Mouse (Mus musculus): ENCODE measurements around the gene Rab3gap2.

Gene Rab3gap2

DNA sequence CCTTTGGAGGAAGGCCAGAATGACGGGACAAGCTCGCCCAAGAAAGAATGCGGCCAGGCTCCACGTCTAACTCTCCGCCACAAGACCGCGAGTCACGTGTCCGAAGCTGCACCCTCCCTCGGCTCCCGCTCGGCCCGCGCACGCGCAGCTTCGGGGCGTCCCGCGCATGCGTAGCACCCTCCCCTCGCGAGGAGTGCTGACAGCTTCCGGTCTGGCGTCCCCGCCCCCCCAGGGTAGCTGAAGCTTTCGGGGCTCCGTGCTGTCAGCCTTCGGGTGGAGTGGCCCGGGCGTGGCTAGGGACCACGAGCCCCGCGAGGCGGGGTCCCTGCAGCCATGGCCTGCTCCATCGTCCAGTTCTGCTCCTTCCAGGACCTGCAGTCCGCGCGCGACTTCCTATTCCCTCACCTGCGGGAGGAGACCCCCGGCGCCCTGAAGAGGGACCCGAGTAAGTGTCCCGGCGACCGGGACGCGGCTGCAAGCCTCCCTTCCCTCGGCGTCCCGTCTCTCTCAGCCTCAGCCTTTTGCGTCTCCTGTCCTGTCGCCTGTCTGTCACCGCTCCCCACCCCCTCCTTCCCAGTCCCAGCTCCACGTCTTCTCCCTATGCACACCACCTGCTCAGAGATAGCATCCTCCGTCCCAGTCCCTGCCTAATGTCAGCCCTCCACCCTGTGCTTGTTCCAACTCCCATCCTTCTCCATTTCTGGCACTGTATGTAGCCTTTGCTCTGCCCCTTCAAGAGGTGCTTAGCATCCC, at the start of gene Rab3gap2:
Rab3gap2 (plus strand) TSS at position 209 of the 753 bp plus-strand sequence.
- ChIA-PET POLR2A (interaction anchor here (0.6 to 3.3 kb wide), 64 partner anchors 8 to 411 kb away, joined by 3 to 36 read pairs (median 4); partner anchors contain the start of gene Iars2 (in 2 of the 4)), CTCF (interaction anchor here in 3 of 4 experiments (0.6 to 2.3 kb wide), 14 partner anchors 10 to 719 kb away, joined by 3 to 10 read pairs (median 4); partner anchors contain the start of gene Iars2 (in 2 of the 3))

DNA sequence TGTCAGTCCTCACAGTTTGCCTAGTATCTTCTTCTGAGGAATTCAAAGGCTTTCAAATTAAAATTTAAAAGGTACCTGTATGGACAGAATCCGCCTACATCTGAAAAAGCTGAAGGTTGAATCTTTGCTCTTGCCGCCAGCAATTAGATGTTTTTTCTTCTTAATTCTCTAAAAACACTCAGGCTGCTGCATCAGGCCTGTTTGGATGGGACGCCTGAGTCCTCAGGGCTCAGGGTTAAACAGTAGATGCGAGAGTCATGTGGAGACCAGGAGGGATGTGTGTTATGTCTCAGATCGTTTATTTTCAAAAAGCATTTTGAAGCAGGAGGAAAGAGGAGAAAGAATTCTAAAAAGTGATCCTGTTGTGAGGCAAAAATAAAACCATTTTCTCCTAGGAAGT, 30.3 kb upstream of the Rab3gap2 start:
- ChIA-PET CTCF (no interaction called here), POLR2A (no interaction called here)

GRCm38 (mm10) chr1:185177860-185178259, 26.1 kb upstream of the Rab3gap2 start:
- CTCF ChIA-PET: no interaction called here

GRCm38 (mm10) chr1:185183591-185184330, 20.2 kb upstream of the Rab3gap2 start:
- CTCF ChIA-PET: interaction anchor here in 1 of 4 experiments (0.5 kb wide), 1 partner anchor 398 kb away, joined by 4 read pairs; no protein-coding TSS in a partner anchor
- POLR2A ChIA-PET: interaction anchor here in 2 of 4 experiments (1.0 to 1.3 kb wide), 3 partner anchors 17 to 29 kb away, joined by 3 to 4 read pairs (median 3); no protein-coding TSS in a partner anchor

More at GRCm38 (mm10) chr1:185177860-185178259, 26.1 kb upstream of the Rab3gap2 start:
- POLR2A ChIA-PET: interaction anchor here in 1 of 4 experiments (1.1 kb wide), 1 partner anchor 9 kb away, joined by 3 read pairs; no protein-coding TSS in a partner anchor

DNA sequence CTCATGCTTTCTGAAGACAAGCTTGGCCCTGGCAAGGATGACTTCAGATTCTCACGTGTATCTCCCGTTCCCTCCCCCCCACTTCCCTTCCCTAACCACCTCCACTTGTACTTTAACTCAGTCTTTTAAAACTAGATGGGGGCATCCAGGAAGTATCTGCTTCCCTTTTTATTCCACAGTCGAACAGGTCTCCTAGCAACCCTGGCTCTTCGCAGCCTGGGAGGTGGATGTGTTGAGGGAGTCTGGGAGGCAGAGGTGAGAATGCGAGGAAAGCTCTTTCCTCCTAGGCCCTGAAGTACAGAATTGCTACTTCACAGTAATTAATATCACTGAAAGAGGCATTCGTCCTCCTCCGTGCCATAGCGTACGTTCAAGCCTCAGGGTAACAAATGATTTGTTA, 18.4 kb upstream of the Rab3gap2 start:
- ChIA-PET POLR2A (interaction anchor here in 2 of 4 experiments (1.0 to 1.4 kb wide), 3 partner anchors 18 to 105 kb away, joined by 3 read pairs; partner anchors contain the start of gene Rab3gap2 (in 1 of the 2)), CTCF (interaction anchor here in 1 of 4 experiments (1.3 kb wide), 1 partner anchor 332 kb away, joined by 4 read pairs; no protein-coding TSS in a partner anchor)

- ChIA-PET CTCF (interaction anchor here in 1 of 4 experiments (0.8 kb wide), 1 partner anchor 330 kb away, joined by 3 read pairs; no protein-coding TSS in a partner anchor), POLR2A (interaction anchor here in 2 of 4 experiments (1.2 to 1.3 kb wide), 2 partner anchors 9 to 215 kb away, joined by 3 to 4 read pairs; no protein-coding TSS in a partner anchor)
These were observed 16.7 kb upstream of the Rab3gap2 start for GRCm38 (mm10) chr1:185187135-185187785.

GRCm38 (mm10) chr1:185189901-185190300, 14.0 kb upstream of the Rab3gap2 start:
- CTCF ChIA-PET: no interaction called here
- POLR2A ChIA-PET: no interaction called here

GRCm38 (mm10) chr1:185192087-185192486, 11.8 kb upstream of the Rab3gap2 start:
- ChIA-PET CTCF (interaction anchor here in 3 of 4 experiments (0.6 to 3.3 kb wide), 16 partner anchors 10 to 415 kb away, joined by 3 to 21 read pairs (median 6); partner anchors contain the start of gene Rab3gap2 (in 1 of the 3)), POLR2A (interaction anchor here (0.6 to 3.4 kb wide), 14 partner anchors 10 to 367 kb away, joined by 3 to 25 read pairs (median 5); partner anchors contain the start of gene Rab3gap2 (in 3 of the 4))

DNA sequence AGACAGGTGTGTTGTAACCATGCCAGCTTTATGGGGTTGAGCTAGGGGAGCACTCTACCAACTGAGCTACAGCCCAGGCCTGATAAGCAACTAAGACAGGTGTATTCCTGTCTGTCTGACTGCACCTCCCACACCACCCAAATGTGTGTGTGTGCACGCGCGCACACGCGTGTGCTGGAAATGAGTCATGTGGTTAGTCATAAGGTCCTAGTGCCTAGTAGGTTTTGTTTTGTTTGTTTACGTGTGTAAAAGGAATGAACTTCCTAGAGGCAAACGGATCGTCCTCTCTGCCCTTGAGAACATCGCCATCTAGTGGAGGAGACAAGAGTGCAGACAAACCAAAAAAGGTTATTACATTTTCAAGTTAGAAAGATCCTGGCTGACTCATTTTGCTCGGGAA, 10.4 kb upstream of the Rab3gap2 start:
- ChIA-PET CTCF (interaction anchor here (0.6 to 3.3 kb wide), 26 partner anchors 9 to 1763 kb away, joined by 3 to 21 read pairs (median 4); partner anchors contain the start of gene Rab3gap2 (in 3 of the 4)), POLR2A (interaction anchor here (0.5 to 3.4 kb wide), 19 partner anchors 9 to 368 kb away, joined by 3 to 25 read pairs (median 4); partner anchors contain the start of genes Rab3gap2 (in 3 of the 4) and C130074G19Rik (in 1 of the 4))

DNA sequence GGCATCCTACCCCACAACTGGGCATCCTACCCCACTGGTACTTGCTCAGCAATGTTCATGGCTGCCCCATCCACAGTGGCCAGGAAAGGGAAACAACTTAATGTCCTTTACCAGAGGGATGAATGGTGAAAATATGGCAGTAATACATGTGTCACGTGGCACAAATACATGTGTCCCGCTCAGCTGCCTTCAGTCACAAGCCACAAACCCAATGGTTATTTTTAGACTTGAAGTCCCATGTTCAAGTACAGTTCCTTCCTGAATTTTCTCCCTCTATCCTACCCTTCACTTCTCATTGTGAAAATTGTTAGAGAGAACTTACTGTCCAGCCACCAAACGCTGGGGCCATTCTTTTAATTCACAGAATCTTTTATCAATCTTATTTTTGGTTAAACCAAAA, 7.6 kb upstream of the Rab3gap2 start:
- ChIA-PET CTCF (no interaction called here), POLR2A (interaction anchor here in 2 of 4 experiments (1.2 to 1.3 kb wide), 2 partner anchors 14 to 133 kb away, joined by 3 read pairs; partner anchors contain the start of gene Iars2 (in 1 of the 2))

GRCm38 (mm10) chr1:185200571-185201395, 3.1 kb upstream of the Rab3gap2 start:
- ChIA-PET CTCF (interaction anchor here in 1 of 4 experiments (0.8 kb wide), 1 partner anchor 9 kb away, joined by 4 read pairs; no protein-coding TSS in a partner anchor), POLR2A (interaction anchor here in 3 of 4 experiments (1.0 to 3.2 kb wide), 9 partner anchors 9 to 364 kb away, joined by 3 to 25 read pairs (median 3); partner anchors contain the start of gene Iars2 (in 2 of the 3))

DNA sequence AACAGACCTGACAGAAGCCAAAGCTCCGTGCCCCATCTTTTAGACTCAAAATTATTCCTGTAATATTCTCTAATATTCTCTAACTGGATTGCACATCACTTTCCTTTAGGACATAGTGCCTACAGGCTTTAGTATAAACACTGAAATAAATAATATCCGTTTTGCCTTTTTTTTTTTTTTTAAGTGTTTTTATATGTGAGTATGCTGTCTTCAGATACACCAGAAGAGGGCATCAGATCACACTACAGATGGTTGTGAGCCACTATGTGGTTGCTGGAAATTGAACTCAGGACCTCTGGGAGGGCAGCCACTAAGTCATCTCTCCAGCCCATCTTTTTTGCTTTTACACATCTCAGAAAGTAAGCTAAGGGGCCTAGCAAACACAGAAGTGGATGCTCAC, 1.9 kb upstream of the Rab3gap2 start:
- POLR2A ChIA-PET: interaction anchor here in 3 of 4 experiments (0.6 to 3.3 kb wide), 18 partner anchors 8 to 377 kb away, joined by 3 to 36 read pairs (median 5); partner anchors contain the start of genes C130074G19Rik (in 2 of the 3) and Iars2 (in 2 of the 3)
- CTCF ChIA-PET: interaction anchor here in 3 of 4 experiments (0.7 to 2.3 kb wide), 6 partner anchors 9 to 1527 kb away, joined by 3 to 9 read pairs (median 4); no protein-coding TSS in a partner anchor

DNA sequence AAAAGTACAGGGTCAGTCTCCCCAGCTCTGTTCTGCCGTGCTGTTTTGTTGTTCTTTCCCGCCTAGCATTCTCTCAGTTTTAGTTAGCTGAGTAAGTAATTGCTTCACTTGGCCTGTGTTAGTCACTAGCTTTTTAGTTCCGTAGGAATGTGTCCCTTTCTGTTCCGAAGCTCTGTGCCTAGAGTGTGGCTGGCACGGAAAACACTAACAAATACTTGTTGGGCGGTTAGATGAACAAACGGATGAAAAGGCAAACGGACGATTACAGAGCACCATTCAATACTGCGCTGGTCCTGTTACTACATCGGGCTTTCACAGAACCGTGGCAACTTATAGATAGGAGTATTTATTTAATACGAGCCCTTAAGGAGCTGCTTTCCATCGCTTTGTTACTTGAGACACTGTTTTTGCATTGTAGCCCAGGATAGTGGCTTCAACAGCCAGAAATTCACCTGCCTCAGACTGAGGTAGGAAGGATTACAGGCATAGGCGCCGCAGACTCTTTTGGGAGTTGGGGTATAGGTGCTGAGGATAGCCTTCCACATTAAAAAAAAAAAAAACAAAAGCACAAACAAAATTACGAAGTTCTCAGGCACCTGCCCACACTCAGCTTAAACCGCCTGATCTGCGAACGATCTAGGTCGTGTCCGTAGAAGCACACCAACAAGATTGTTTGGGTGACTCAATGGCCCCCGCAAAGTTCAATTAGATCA, 565 bp upstream of the Rab3gap2 start:
- ChIA-PET CTCF (interaction anchor here in 3 of 4 experiments (0.6 to 2.3 kb wide), 16 partner anchors 9 to 1873 kb away, joined by 3 to 10 read pairs (median 4); partner anchors contain the start of gene Iars2 (in 2 of the 3)), POLR2A (interaction anchor here (0.5 to 3.3 kb wide), 69 partner anchors 9 to 410 kb away, joined by 3 to 36 read pairs (median 4); partner anchors contain the start of genes C130074G19Rik (in 2 of the 4) and Iars2 (in 2 of the 4))

DNA sequence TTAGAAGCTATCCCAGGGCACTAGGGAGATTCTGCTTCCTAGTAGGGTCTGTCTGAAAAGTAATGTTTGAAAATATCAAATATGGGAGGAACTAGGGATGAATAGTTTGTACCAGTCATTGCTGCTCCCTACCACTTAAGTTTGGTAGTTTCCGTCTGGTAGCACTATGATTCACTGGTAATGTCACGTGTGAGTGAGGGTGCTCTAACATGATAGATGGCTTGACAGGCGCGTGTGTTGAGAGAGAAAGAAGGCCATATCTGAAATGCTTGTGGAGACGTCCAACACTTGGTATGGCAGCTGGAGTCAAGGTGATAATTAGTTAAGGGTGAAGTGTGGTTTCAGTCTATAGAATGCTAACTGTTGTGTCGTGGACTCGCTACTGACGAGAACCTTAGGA, 1.2 kb downstream of the Rab3gap2 start:
- POLR2A ChIA-PET: interaction anchor here in 2 of 4 experiments (2.4 to 3.3 kb wide), 4 partner anchors 78 to 124 kb away, joined by 7 to 26 read pairs (median 12); partner anchors contain the start of gene Iars2 (in 2 of the 2)
- CTCF ChIA-PET: interaction anchor here in 1 of 4 experiments (0.7 kb wide), 1 partner anchor 380 kb away, joined by 3 read pairs; no protein-coding TSS in a partner anchor

GRCm38 (mm10) chr1:185207851-185208595, 4.1 kb downstream of the Rab3gap2 start:
- ChIA-PET POLR2A (interaction anchor here in 2 of 4 experiments (0.7 to 4.3 kb wide), 8 partner anchors 15 to 340 kb away, joined by 3 to 12 read pairs (median 3); partner anchors contain the start of gene Iars2 (in 1 of the 2)), CTCF (no interaction called here)

All from embryonic stem cell, embryonic (primary cell).